Mouse (Mus musculus) c-Kit-positive CD71-positive TER-119-negative erythroid progenitor cells, embryonic 14.5 days (primary cell): ENCODE measurements around the gene Ctsw.
A peak's percentile ranks its signal among the peaks of the same experiment; 100 is the strongest.

Experiments
- DNase-seq: peaks from one replicate; pipeline ENCODE4 v3.0.0-alpha.2; 2013; ENCODE audit warnings: low read depth

Ctsw gene

DNA sequence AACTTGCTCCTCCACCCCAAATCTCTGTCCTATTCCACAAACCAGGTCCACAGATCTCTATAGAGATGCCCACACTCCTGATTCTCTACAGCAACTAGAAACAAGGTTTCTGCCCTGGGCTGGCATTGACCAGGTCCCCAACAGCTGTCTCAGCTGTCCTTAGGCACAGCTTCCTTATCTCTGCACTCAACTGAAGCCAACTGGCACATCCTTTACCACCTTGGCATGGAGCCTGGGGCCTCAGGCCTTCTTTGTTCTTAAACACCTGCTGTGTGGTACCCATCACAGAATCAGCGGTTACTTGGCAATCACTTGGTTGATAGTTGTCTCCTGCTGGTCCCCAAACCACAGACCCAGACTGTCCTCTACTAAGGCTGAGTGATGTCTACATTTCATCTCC, 37.9 kb downstream of the Ctsw start:
- no peak for DNase-seq

DNA sequence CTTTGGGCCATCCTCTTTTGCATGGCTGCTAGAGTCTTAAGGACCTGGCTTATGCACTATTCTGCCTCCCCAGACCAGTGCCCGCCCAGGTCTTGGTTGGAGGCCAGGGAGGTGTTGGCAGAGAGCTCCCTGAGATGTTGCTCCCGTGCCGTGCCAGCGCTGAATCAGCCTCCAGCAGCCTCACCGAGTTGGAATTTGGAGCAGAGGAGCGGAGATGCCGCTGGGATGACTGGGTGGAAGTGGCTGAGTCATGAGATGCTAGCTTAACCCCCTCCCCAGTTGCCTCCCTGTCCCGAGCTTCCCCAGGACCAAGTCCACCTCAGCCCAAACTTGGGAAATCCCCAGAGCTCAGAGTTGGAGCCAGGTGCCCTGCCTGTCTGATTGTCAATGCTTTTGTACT, 38.5 kb downstream of the Ctsw start:
- DNase-seq = no peak

DNA sequence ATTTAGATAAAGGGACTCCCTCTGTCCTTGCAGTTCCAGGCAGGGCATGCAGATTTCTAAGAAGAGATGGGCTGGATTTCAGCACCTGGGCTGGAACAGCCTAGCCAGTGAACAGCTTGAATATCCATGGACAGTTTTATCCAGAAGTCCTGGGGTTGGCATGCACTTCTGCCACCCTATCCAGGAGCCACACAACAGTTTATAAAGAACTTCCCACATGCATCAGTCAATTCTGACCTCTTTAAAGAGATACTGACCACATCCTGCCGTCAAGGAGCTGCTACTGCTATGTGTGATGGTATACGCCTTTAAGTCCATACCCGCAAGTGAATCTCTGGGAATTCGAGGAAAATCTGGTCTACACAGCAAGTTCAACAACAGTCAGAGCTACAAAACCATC, 39.1 kb downstream of the Ctsw start:
- DNase-seq = no peak

DNA sequence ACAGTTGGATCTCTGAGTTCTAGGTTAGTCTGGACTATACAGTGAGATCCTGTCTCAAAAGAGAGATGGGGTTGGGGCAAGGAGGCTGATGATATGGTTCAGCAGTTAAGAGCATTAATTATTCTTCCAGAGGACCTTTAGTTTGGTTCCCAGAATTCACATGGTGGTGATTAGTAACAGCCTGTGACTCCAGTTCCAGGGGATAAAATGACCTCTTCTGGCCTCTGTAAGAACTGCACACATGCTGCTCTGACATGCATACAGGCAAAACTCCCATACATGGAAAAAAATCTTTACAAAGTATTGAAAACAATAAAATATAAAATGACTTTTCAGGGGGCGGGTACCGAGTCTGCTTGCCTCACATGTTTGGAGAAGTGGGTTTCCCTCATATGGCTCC, 40.2 kb downstream of the Ctsw start:
- no peak for DNase-seq

DNA sequence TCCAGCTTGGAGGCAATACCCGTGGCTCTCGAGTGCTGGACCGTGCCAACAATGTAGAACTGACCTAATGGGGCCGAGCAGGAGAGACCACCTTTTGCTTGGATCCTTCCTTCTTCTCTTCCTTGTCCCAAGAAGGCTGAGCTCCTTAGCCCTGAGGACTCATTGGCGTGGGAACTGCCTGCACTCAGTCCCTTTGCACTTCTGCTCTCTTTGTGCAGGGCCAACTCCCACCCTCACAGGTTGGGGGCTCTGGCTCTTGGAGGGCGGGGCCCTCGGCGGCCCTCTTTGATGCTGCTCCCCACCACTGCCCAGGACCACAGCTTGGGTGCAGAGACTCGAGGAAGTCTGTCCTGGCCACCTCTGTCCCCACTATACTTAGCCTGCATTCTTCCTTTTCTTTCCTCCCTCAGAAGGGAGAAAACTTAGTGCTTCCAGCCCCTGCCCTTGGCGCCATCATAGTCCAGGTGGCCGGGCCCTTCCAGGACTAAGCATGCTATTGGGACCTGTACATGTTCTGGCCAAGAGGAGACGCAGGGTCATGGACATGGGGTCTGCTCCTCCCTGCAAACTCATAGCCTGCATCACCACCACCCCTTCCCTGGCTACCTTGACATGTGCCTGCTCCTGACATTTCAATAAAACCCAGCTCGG, 41.5 kb downstream of the Ctsw start:
- DNase-seq = no peak

DNA sequence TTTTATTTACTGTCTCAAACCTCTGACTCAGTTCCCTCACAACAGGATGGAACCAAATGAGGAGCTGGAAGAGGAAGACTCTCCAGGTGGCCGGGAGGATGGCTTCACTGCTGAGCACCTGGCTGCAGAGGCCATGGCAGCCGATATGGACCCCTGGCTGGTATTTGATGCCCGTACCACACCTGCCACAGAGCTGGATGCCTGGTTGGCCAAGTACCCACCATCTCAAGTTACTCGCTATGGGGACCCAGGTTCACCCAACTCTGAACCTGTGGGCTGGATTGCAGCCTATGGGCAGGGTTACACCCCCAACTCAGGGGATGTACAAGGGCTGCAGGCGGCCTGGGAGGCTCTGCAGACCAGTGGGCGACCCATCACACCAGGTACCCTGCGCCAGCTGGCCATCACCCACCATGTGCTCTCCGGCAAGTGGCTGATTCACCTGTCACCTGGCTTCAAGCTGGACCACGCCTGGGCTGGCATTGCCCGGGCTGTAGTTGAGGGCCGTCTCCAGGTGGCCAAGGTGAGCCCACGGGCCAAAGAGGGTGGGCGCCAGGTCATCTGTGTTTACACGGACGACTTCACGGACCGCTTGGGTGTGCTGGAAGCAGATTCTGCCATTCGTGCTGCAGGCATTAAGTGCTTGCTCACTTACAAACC, 42.3 kb downstream of the Ctsw start:
- DNase-seq = no peak

DNA sequence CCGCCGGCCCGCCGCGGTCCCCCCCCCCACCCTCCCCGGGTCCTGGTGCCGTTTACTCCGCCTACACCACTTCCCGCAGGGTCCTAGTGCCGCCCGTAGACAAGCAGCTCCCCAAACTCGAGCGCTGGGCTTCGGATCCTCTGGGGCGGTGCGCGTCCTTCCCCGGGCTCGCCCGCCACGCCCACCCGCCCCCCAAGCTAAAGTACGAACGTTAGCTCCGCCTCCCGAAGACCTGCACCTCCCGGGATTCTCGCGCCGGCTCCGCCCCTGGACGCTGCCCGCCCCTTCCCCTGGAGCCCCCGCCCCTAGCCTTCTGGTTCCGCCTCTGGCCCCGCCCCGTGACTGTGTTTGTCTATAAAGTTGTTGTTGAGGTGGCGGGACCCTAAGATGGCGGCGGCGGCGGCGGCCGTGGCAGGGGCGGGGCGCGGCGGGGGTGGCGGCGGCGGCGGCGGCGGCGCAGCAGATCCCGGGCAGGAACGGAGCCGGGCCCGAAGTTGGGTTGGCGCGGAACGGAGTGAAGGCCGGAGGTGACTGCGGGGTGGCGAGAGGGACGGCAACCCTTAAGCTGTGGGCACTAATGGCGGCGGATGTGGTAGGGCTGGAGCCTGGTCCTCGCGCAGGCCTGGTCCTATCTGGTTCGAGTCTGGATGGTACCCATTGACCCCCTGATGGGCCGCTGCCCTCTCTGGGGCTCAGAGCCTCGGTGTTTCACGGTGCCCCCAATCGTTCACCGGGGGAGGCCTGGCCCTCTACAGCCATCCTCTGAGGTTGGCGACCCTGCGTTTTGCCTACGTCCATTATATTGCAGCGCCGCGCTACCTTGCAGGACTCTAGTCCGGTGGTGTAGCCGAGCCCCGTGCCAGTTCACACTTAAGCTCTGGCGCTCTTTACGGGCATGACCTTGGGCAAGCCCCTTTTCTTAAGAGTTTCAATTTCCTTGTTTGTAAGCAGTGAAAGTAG, 43.2 kb downstream of the Ctsw start, which contains the start of the genes Drap1 and AI837181:
Drap1 (minus strand) TSS at position 198 of the 960 bp plus-strand sequence.
AI837181 (plus strand) TSS at position 363 of the 960 bp plus-strand sequence.
- peak; percentile 90 for DNase-seq

DNA sequence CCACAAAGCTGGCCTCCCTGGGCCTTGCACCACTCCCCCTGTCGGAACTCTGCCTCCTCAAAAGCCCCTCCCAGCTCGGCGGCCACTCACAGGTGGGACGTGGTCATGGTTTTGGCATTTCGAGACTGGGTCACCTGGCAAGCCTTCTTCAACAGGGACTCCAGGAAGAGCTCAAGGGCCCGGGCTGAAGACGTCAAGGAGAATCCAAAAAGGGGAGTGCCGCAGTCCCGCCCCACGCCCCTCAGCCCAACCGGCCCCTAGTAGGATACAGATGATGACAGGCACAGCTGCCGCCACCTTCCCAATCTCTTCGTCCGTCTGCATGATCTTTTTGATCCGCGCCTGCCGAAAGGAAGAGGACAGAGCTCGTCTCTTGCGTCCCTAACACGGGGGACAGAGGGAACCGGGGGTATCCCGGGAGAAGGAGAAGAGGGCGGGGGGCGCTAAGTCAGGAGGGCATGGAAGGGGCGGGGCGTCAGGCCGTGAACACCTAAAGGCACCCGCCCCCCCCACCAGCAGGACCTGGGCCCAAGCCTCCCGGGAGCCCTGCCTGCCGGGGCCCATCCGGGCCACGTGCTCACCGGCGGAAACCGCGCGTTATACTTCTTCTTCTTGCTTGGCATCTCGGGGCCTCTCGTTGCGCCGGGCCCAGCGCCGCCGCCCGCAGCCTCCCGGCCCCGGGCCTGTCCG, 44.1 kb downstream of the Ctsw start:
- no peak for DNase-seq

DNA sequence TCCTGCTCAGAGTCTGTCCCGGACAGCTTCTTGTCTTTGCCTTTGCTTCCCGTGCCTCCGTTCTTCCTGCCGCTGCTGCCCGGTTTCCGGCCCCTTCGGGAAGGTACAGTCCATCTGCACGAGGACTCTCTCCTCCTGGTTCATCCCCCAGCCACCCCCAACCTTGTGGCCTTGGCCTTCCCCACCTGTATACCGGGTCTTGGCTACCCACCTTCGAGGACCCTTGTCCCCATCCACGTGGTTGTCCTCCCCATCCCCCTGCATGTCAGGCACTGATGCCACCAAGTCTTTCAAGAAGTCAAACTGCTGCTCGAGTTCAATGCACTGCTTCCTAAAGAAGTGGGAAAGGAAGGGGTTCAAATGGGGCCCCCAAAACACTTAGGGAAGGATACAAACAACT, 44.7 kb downstream of the Ctsw start:
- DNase-seq = no peak

DNA sequence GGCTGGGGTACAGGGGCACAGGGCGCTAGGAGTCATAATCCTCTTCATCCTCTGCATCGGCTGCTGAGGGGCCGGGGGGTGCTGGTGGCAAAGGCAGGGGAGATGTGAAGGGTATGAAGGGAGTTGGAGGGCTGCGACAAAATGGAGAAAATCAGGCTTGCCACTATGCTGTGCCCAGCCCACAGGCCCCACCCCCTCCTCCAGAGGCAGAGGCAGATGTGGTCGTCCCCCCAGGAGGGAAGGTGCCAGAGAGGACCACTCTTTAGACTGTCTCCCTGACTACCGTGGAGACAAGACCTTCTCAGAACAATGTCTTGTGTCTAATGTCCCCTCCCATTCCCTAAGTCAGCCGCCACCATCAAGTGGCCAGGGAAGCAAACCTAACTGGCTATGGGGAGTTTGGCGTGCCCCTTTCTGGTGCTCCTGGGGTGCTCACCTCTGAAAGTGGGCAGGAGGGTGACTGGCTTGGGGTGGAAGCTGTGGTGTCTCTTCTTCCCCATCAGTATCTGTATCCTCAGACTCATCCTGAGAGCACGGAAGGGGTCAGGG, 45.3 kb downstream of the Ctsw start:
- no peak for DNase-seq

DNA sequence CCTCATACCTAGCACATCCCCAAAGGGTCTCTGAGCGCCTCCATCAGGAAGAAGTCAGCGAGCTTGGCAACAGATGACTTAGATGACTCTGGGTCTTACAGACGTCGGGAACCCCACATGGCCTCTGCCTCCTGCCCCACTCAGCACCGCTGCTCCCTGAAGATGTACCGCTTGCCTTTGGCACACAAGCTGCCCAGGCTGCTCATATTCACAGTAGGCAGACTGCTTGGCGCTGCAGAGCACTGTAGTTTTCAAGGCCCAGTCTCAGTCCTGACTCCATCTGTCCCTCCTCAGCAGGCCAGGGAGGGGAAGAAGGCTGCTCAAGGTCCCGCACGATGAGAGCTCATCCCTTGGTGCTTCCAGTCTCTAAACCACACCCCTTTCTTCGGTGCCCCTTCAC, 46.0 kb downstream of the Ctsw start:
- DNase-seq = no peak

DNA sequence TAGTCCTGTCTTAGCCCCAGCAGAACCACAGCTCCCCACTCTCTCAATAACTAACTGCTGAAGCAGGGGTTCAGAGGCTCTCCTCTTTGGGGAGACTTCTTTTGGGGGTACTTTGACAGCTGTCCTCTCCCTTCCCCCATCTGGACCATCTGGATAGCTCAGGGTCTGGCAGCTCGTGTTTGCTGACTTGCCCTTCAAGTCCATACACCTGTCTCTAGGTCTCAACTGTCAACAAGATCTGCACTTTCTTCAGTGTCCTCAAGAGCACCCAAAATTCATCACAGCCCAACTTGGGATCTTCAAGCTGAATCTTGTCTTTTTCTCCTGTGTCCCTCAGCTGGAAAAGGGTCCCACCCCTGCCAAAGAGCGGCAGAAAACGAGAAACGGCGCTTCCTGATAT, 46.5 kb downstream of the Ctsw start:
- no peak for DNase-seq

DNA sequence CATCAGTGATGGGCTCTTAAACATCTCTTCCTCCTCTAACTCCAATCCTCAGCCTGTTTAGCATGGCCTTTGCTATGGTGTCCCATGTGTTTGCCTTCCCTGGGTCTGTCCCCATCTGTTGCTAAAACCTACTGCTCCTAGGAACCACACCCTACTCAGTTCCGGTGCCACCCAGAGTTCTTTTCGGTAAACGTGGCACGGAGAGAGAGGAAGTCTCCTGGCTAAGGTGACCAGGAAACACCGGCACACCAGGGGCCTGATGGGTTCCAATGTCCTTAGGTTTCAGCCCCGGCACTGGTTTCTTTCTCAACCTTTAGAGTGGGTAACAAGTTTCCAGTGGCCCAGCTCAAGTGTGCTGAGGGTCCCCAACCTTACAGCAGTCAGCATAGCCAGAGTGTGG, 47.7 kb downstream of the Ctsw start:
- DNase-seq = no peak

DNA sequence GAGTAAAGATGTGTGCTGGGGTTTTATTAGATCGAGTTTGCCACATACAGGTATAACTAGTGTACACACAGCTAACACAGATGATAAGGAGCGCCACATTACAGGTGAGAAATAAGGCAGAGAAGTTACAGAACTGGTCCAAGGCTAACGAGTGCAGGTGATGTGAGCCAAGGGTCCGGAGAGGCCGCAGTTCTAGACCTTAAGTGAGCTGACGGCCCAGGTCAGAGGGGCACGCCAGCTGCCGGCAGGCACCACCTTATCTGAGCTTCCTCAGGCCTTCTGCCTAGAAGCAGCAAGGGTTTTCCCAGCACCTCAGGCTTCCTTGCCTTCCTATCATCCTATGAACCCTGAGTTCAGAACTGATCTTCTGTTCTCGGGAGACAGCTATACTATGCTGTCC, 48.7 kb downstream of the Ctsw start:
- DNase-seq = no peak

DNA sequence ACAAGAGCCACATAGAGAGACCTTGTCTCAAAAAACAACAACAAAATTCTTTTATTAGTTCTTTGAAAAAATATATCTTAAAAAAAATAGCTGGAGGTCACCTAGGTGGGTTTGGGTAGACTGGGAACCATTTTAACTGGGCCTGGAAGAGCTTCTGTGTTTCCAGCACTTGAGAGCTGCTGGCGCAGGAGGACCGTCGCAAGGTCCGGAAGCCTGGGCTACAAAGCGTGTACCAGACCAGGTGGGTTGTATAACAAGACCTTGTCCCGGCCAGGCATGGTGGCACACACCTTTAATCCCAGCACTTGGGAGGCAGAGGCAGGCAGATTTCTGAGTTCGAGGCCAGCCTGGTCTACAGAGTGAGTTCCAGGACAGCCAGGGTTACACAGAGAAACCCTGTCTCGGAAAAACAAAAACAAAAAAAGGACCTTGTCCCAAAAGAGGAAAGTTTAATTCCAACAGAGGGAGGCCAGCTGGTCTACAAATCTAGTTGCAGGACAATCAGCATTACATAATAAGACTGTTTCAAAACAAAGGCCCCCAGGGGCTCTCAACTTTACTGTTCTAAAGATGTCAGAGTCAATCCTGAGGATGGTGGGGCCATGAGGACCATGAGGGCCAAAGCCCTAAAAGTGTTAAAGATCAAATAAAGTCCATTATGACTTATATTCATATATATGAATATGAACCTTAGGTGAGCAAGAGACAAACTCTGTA, 49.4 kb downstream of the Ctsw start:
- no peak for DNase-seq
